Mouse (Mus musculus): Measurements from ENCODE around the gene Srek1.

DNA sequence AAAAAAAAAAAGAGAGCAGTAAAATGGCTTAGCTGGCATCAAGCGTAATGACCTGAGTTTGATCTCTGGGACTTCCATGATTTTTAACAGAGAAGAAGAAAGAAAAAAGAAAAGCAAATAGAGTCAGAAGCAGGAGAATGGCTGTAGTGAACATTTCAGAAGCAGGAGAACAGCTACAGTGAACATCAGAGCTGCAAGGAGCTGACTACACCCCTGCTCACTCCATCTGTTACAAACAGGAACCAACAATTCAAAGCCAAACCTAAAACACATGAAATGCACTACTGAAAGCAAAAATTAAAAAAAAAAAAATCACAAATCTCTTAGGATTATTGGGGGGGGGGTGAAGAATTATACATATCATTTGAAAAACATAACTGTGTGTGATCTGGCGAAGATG lies 28.7 kb downstream of the Srek1 start:
- TF ChIP-seq CTCF (IDR thresholded peaks at IDR 0.05; ENCODE audit: low read depth, low read length) (no peak), GATA1 (IDR thresholded peaks at IDR 0.05; ENCODE audit: borderline replicate concordance, low read length) (no peak), TAL1 (conservative IDR thresholded peaks at IDR 0.05; ENCODE audit: low read depth, low read length) (no peak), POLR2AphosphoS5 (IDR thresholded peaks at IDR 0.05; ENCODE audit: insufficient replicate concordance, low read depth, low read length) (no peak), GATA2 (IDR thresholded peaks at IDR 0.05; ENCODE audit: borderline replicate concordance, low read depth, low read length) (no peak)
